Mouse (Mus musculus): Measurements from ENCODE around the gene Cytl1.
A peak's percentile ranks its signal among the peaks of the same experiment; 100 is the strongest.

The Cytl1 gene

GRCm38 (mm10) chr5:37769031-37769430, 33.7 kb downstream of the Cytl1 start:
- DNase-seq (ENCODE audit: low read depth, low spot score), result no peak

DNA sequence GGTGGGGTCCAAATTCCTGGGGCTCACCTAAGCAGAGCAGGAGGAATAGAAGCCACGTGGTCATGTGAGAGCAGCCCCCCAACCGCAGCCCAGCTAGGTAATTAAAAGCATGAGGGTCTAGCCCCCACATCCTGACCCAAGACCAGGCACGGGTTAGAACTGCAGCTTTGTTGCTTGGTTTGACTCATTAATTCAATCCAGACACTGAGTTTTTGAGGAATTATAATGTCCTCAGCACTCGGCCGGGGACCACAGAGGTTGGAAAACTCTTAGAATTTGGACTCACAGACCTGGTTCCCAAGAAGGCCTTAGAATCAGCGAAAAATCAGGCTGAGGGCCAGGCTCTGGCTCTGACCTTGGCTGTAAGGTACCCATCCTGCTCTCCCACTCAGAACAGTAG, 35.6 kb downstream of the Cytl1 start:
- DNase-seq (ENCODE audit: low read depth, low spot score), result no peak

- no peak for DNase-seq (ENCODE audit: low read depth, low spot score)
Measured at GRCm38 (mm10) chr5:37774011-37774410, 38.7 kb downstream of the Cytl1 start.

DNA sequence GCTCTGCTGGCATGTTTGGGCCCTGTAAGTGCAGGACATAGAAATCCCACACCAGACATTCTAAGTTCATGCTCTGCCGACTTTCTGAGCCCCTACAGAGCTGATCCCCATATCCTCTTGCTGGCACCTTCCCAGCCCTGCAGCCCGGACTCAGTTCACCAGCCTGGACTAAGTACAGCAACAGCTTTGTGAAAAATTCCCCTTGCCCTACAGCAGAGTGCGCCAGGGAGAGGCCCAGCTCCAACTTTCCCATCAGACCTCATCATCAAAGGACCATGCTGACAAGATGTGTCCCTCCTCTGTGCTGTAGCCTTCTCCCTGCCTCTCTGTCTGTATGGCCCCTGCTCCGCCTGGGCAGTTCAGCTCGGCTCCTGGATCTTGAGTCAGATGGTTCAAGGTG, 40.4 kb downstream of the Cytl1 start:
- peak; percentile 22 for DNase-seq (ENCODE audit: low read depth, low spot score)

GRCm38 (mm10) chr5:37783306-37783705, 48.0 kb downstream of the Cytl1 start:
- no peak for DNase-seq (ENCODE audit: low read depth, low spot score)

DNA sequence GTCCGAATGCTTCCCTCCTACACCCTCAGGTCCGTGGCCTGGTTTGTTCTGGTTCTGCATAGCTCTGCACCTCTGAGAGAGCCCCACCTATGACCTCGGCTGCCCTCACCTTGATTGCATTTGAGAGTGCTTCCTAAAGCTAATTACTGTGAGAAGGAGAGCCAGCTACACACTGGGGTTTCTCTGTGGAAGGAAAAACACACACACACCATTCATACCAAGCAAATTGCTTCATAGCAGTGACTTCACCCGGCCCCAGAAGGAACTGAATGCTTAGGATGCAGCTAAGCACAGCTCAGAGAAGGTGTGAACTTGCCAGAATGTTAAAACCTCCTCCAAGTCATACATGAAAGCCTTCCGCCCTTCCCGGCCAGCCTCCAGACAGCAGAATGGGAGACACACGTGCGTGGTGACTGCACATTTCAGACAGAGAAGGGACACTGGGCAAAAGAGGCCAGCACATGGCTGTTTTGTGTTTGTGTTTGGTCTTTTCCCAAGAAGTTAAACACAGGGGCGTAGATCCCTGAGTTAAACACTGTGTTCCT, 49.6 kb downstream of the Cytl1 start:
- DNase-seq (ENCODE audit: low read depth, low spot score), result no peak
